7 mouse cellular contexts compared by ENCODE assay signal in genomic region chr9:107565556-107565955, GRCm38 (mm10). TPM values are rescaled to one million over a fixed set of nuclear protein-coding genes. Genes with fewer than 3 reads are reported as not detected.
A peak's percentile ranks its signal among the peaks of the same experiment; 100 is the strongest.
DNase-seq lines count a peak whose midpoint lies in the region; ATAC-seq and TF ChIP-seq lines count a peak whose summit lies in the region.
"Not testable (repeated sequence)": the region's sequence is repeated elsewhere in the genome, so short reads cannot be mapped to it uniquely, and the experiment has no call there.

No protein-coding gene starts in this region.

- peaks cover 16% of the 10 kb centered on the region for H3K36me3 ChIP-seq in ES-Bruce4 (ENCODE audit: control insufficient read depth, insufficient read depth, low read length, poor library complexity, severe bottlenecking)
- peaks cover 37% of the 10 kb centered on the region for H3K36me3 ChIP-seq in embryonic facial prominence, embryonic 13.5 days
- H3K36me3 ChIP-seq in heart, embryonic 12.5 days = peaks cover 34% of the 10 kb centered on the region
- peaks cover 17% of the 10 kb centered on the region for H3K36me3 ChIP-seq in intestine, embryonic 15.5 days
- H3K36me3 ChIP-seq in limb, embryonic 12.5 days = peaks cover 47% of the 10 kb centered on the region
- H3K36me3 ChIP-seq in midbrain, postnatal 0 days (ENCODE audit: insufficient read depth, low read length) = peaks cover 17% of the 10 kb centered on the region

- peak overlapping the region; percentile 19; the same call in 1 of the 2 replicates for H3K4me2 ChIP-seq in embryonic facial prominence, embryonic 13.5 days
- peak overlapping the region; percentile 37; the same call in 1 of the 2 replicates for H3K4me2 ChIP-seq in heart, embryonic 12.5 days
- 0 out of 2 replicates have a peak overlapping the region, but pooled peaks have one; percentile 1 for H3K4me2 ChIP-seq in intestine, embryonic 15.5 days (replicated peaks)
- 0 out of 2 replicates have a peak overlapping the region, but pooled peaks have one; percentile 17 for H3K4me2 ChIP-seq in limb, embryonic 12.5 days
- not testable (repeated sequence) for H3K4me2 ChIP-seq in midbrain, postnatal 0 days (ENCODE audit: low read depth, low read length, poor library complexity, severe bottlenecking)

- not testable (repeated sequence) for H3K4me3 ChIP-seq in ES-Bruce4 (ENCODE audit: low read depth, low read length); embryonic facial prominence, embryonic 13.5 days; intestine, embryonic 15.5 days (replicated peaks); limb, embryonic 12.5 days (replicated peaks); midbrain, postnatal 0 days (ENCODE audit: low read depth, low read length)
- H3K4me3 ChIP-seq in heart, embryonic 12.5 days = 0 out of 2 replicates have a peak overlapping the region, but pooled peaks have one; percentile 4
- peak overlapping the region; percentile 60 for H3K4me3 ChIP-seq in lung, adult 2 months (replicated peaks; ENCODE audit: extremely low read depth, low read depth, low read length)

- TF ChIP-seq POLR2A in ES-Bruce4 (IDR thresholded peaks at IDR 0.05; ENCODE audit: insufficient read depth, low read length); lung, adult 2 months (IDR thresholded peaks at IDR 0.05; ENCODE audit: borderline replicate concordance, extremely low read depth, low read depth, low read length): not testable (repeated sequence)

- H3K9ac ChIP-seq in ES-Bruce4 (ENCODE audit: low read depth, poor library complexity, severe bottlenecking); embryonic facial prominence, embryonic 13.5 days; intestine, embryonic 15.5 days; limb, embryonic 12.5 days (replicated peaks); midbrain, postnatal 0 days (replicated peaks; ENCODE audit: low read length, poor library complexity, severe bottlenecking): not testable (repeated sequence)
- peak overlapping the region; percentile 32; the same call in 1 of the 2 replicates for H3K9ac ChIP-seq in heart, embryonic 12.5 days

- WGBS in embryonic facial prominence, embryonic 13.5 days = 47% methylated on average over 5 of the region's 5 CpGs
- 44% methylated on average over 5 of the region's 5 CpGs for WGBS in heart, embryonic 12.5 days
- WGBS in intestine, embryonic 15.5 days = 50% methylated on average over 5 of the region's 5 CpGs
- 49% methylated on average over 5 of the region's 5 CpGs for WGBS in limb, embryonic 12.5 days
- WGBS in lung, adult 2 months = 35% methylated on average over 5 of the region's 5 CpGs
- WGBS in midbrain, postnatal 0 days = 51% methylated on average over 5 of the region's 5 CpGs

- TF ChIP-seq EP300 in ES-Bruce4 (IDR thresholded peaks at IDR 0.05; ENCODE audit: insufficient read depth, low read depth, low read length) = not testable (repeated sequence)

- DNase-seq in lung, adult 2 months; midbrain, postnatal 0 days (ENCODE audit: low spot score): not testable (repeated sequence)

- H3K27me3 ChIP-seq in ES-Bruce4 (ENCODE audit: control insufficient read depth, insufficient read depth, low read length, poor library complexity, severe bottlenecking); embryonic facial prominence, embryonic 13.5 days; heart, embryonic 12.5 days (replicated peaks); intestine, embryonic 15.5 days (replicated peaks); limb, embryonic 12.5 days; midbrain, postnatal 0 days (ENCODE audit: insufficient read depth, low read length): not testable (repeated sequence)

- H3K4me1 ChIP-seq in ES-Bruce4 (ENCODE audit: control insufficient read depth, insufficient read depth, low read length) = not testable (repeated sequence)
- H3K4me1 ChIP-seq in embryonic facial prominence, embryonic 13.5 days = peaks cover 50% of the 10 kb centered on the region
- H3K4me1 ChIP-seq in heart, embryonic 12.5 days (replicated peaks) = peaks cover 50% of the 10 kb centered on the region
- H3K4me1 ChIP-seq in intestine, embryonic 15.5 days (replicated peaks) = peaks cover 41% of the 10 kb centered on the region
- H3K4me1 ChIP-seq in limb, embryonic 12.5 days (replicated peaks) = peaks cover 44% of the 10 kb centered on the region
- peaks cover 13% of the 10 kb centered on the region for H3K4me1 ChIP-seq in lung, adult 2 months (ENCODE audit: control insufficient read depth, insufficient read depth, low read length)
- H3K4me1 ChIP-seq in midbrain, postnatal 0 days (ENCODE audit: insufficient read depth, low read length) = peaks cover 21% of the 10 kb centered on the region

- peak; percentile 11 for TF ChIP-seq CTCF in ES-Bruce4 (IDR thresholded peaks at IDR 0.05; ENCODE audit: low read depth, low read length)
- 0 out of 2 replicates have a peak, but pooled peaks have one; percentile 15 for TF ChIP-seq CTCF in lung, adult 2 months (IDR thresholded peaks at IDR 0.05; ENCODE audit: insufficient read depth, low read length)
- peak; percentile 26 for TF ChIP-seq CTCF in midbrain, postnatal 0 days (IDR thresholded peaks at IDR 0.05)

- not testable (repeated sequence) for H3K9me3 ChIP-seq in ES-Bruce4 (replicated peaks; ENCODE audit: control insufficient read depth, insufficient read depth, low read length, poor library complexity, severe bottlenecking); embryonic facial prominence, embryonic 13.5 days; heart, embryonic 12.5 days (replicated peaks); intestine, embryonic 15.5 days; limb, embryonic 12.5 days; midbrain, postnatal 0 days (ENCODE audit: low read length)

- peak overlapping the region; percentile 40 for H3K27ac ChIP-seq in ES-Bruce4 (ENCODE audit: insufficient read depth, low read length)
- 0 out of 2 replicates have a peak overlapping the region, but pooled peaks have one; percentile 18 for H3K27ac ChIP-seq in embryonic facial prominence, embryonic 13.5 days
- H3K27ac ChIP-seq in heart, embryonic 12.5 days (ENCODE audit: poor library complexity, severe bottlenecking) = 0 out of 2 replicates have a peak overlapping the region, but pooled peaks have one; percentile 52
- not testable (repeated sequence) for H3K27ac ChIP-seq in intestine, embryonic 15.5 days; midbrain, postnatal 0 days (ENCODE audit: low read depth, low read length)
- peak overlapping the region; percentile 12 for H3K27ac ChIP-seq in limb, embryonic 12.5 days

- not testable (repeated sequence) for ATAC-seq in embryonic facial prominence, embryonic 13.5 days (ENCODE audit: insufficient number of reproducible peaks, insufficient read depth, low FRiP score, low TSS enrichment, low read depth); heart, embryonic 12.5 days (ENCODE audit: insufficient number of reproducible peaks, low FRiP score); intestine, embryonic 15.5 days; limb, embryonic 12.5 days (ENCODE audit: insufficient number of reproducible peaks, insufficient read depth, low FRiP score, low TSS enrichment, low read depth); midbrain, postnatal 0 days (ENCODE audit: low FRiP score)

RNA-seq across cellular contexts. Expression of gene Hyal2, which starts 2.2 kb away (rescaled TPM):
- 38.4 and 38.7 TPM in 2 replicates for polyA plus RNA-seq in ES-Bruce4 (2011; ENCODE audit: insufficient read depth, insufficient read length, low read depth, missing spikeins)
- 118 TPM in 2 replicates for polyA plus RNA-seq in embryonic facial prominence, embryonic 13.5 days (2015; fragmentation: Nextera tagmentation; extraction: Ambion mirVana)
- 103 and 106 TPM in 2 replicates for polyA plus RNA-seq in heart, embryonic 12.5 days (2016; fragmentation: Nextera tagmentation; extraction: Ambion mirVana)
- polyA plus RNA-seq in intestine, embryonic 15.5 days (2015; fragmentation: Nextera tagmentation; extraction: Ambion mirVana) = 81.0 and 87.9 TPM in 2 replicates
- 127 and 128 TPM in 2 replicates for polyA plus RNA-seq in limb, embryonic 12.5 days (2016; fragmentation: Nextera tagmentation; extraction: Ambion mirVana)
- 235 and 342 TPM in 2 replicates for polyA plus RNA-seq in lung, adult 2 months (2012; rRNA removed)
- 65.3 and 65.4 TPM in 2 replicates for total RNA-seq in midbrain, postnatal 0 days (2014; rRNA removed)
- polyA plus RNA-seq in midbrain, postnatal 0 days (2015; fragmentation: Nextera tagmentation; extraction: Ambion mirVana) = 42.7 and 47.9 TPM in 2 replicates

RNA-seq across cellular contexts. Expression of gene Tusc2, which starts 2.5 kb away (rescaled TPM):
- polyA plus RNA-seq in ES-Bruce4 (2011; ENCODE audit: insufficient read depth, insufficient read length, low read depth, missing spikeins) = 23.5 and 25.3 TPM in 2 replicates
- polyA plus RNA-seq in embryonic facial prominence, embryonic 13.5 days (2015; fragmentation: Nextera tagmentation; extraction: Ambion mirVana) = 35.9 and 42.9 TPM in 2 replicates
- 60.1 and 61.4 TPM in 2 replicates for polyA plus RNA-seq in heart, embryonic 12.5 days (2016; fragmentation: Nextera tagmentation; extraction: Ambion mirVana)
- 44.2 and 45.0 TPM in 2 replicates for polyA plus RNA-seq in intestine, embryonic 15.5 days (2015; fragmentation: Nextera tagmentation; extraction: Ambion mirVana)
- 50.6 and 52.6 TPM in 2 replicates for polyA plus RNA-seq in limb, embryonic 12.5 days (2016; fragmentation: Nextera tagmentation; extraction: Ambion mirVana)
- 46.0 and 46.7 TPM in 2 replicates for polyA plus RNA-seq in lung, adult 2 months (2012; rRNA removed)
- total RNA-seq in midbrain, postnatal 0 days (2014; rRNA removed) = 136 and 142 TPM in 2 replicates
- polyA plus RNA-seq in midbrain, postnatal 0 days (2015; fragmentation: Nextera tagmentation; extraction: Ambion mirVana) = 132 and 137 TPM in 2 replicates

RNA-seq across cellular contexts. Expression of gene Hyal1, which starts 11.2 kb away (rescaled TPM):
- polyA plus RNA-seq in ES-Bruce4 (2011; ENCODE audit: insufficient read depth, insufficient read length, low read depth, missing spikeins) = 25.8 and 29.7 TPM in 2 replicates
- 13.8 and 15.0 TPM in 2 replicates for polyA plus RNA-seq in embryonic facial prominence, embryonic 13.5 days (2015; fragmentation: Nextera tagmentation; extraction: Ambion mirVana)
- 5.5 and 5.7 TPM in 2 replicates for polyA plus RNA-seq in heart, embryonic 12.5 days (2016; fragmentation: Nextera tagmentation; extraction: Ambion mirVana)
- 5.9 and 7.4 TPM in 2 replicates for polyA plus RNA-seq in intestine, embryonic 15.5 days (2015; fragmentation: Nextera tagmentation; extraction: Ambion mirVana)
- 13.7 and 14.9 TPM in 2 replicates for polyA plus RNA-seq in limb, embryonic 12.5 days (2016; fragmentation: Nextera tagmentation; extraction: Ambion mirVana)
- 19.6 and 26.5 TPM in 2 replicates for polyA plus RNA-seq in lung, adult 2 months (2012; rRNA removed)
- total RNA-seq in midbrain, postnatal 0 days (2014; rRNA removed) = 2.4 and 3.5 TPM in 2 replicates
- 2.5 and 2.9 TPM in 2 replicates for polyA plus RNA-seq in midbrain, postnatal 0 days (2015; fragmentation: Nextera tagmentation; extraction: Ambion mirVana)

RNA-seq across cellular contexts. Expression of gene Naa80, which starts 13.1 kb away (rescaled TPM):
- 18.6 and 21.1 TPM in 2 replicates for polyA plus RNA-seq in ES-Bruce4 (2011; ENCODE audit: insufficient read depth, insufficient read length, low read depth, missing spikeins)
- 21.8 and 22.5 TPM in 2 replicates for polyA plus RNA-seq in embryonic facial prominence, embryonic 13.5 days (2015; fragmentation: Nextera tagmentation; extraction: Ambion mirVana)
- polyA plus RNA-seq in heart, embryonic 12.5 days (2016; fragmentation: Nextera tagmentation; extraction: Ambion mirVana) = 10.2 and 12.6 TPM in 2 replicates
- 15.1 and 19.1 TPM in 2 replicates for polyA plus RNA-seq in intestine, embryonic 15.5 days (2015; fragmentation: Nextera tagmentation; extraction: Ambion mirVana)
- 14.3 and 16.1 TPM in 2 replicates for polyA plus RNA-seq in limb, embryonic 12.5 days (2016; fragmentation: Nextera tagmentation; extraction: Ambion mirVana)
- polyA plus RNA-seq in lung, adult 2 months (2012; rRNA removed) = 87.8 and 91.9 TPM in 2 replicates
- total RNA-seq in midbrain, postnatal 0 days (2014; rRNA removed) = 22.7 and 35.4 TPM in 2 replicates
- polyA plus RNA-seq in midbrain, postnatal 0 days (2015; fragmentation: Nextera tagmentation; extraction: Ambion mirVana) = 20.4 and 24.4 TPM in 2 replicates

RNA-seq across cellular contexts. Expression of gene Rassf1, which starts 14.2 kb away (rescaled TPM):
- 23.7 and 24.8 TPM in 2 replicates for polyA plus RNA-seq in ES-Bruce4 (2011; ENCODE audit: insufficient read depth, insufficient read length, low read depth, missing spikeins)
- polyA plus RNA-seq in embryonic facial prominence, embryonic 13.5 days (2015; fragmentation: Nextera tagmentation; extraction: Ambion mirVana) = 65.2 and 68.5 TPM in 2 replicates
- 48.2 and 49.0 TPM in 2 replicates for polyA plus RNA-seq in heart, embryonic 12.5 days (2016; fragmentation: Nextera tagmentation; extraction: Ambion mirVana)
- 51.7 and 52.7 TPM in 2 replicates for polyA plus RNA-seq in intestine, embryonic 15.5 days (2015; fragmentation: Nextera tagmentation; extraction: Ambion mirVana)
- polyA plus RNA-seq in limb, embryonic 12.5 days (2016; fragmentation: Nextera tagmentation; extraction: Ambion mirVana) = 59.8 and 64.8 TPM in 2 replicates
- polyA plus RNA-seq in lung, adult 2 months (2012; rRNA removed) = 43.7 and 45.5 TPM in 2 replicates
- 21.1 and 25.7 TPM in 2 replicates for total RNA-seq in midbrain, postnatal 0 days (2014; rRNA removed)
- 33.4 and 36.6 TPM in 2 replicates for polyA plus RNA-seq in midbrain, postnatal 0 days (2015; fragmentation: Nextera tagmentation; extraction: Ambion mirVana)
